Mouse (Mus musculus) forebrain, embryonic 10.5 days (tissue): ENCODE data around the gene Atp5g2. TPM values are rescaled to one million over a fixed set of nuclear protein-coding genes. Genes with fewer than 3 reads are reported as not detected.

Source experiments
- DNase-seq: peaks from one replicate; pipeline ENCODE4 v3.0.0-alpha.2; 2017; ENCODE audit warnings: low spot score; ENCODE audit errors: extremely low spot score
- H3K27ac ChIP-seq: fragments of 300-500 bp; sonication (generic); 2 replicates; pipeline ENCODE4 v1.5.1; 2016; ENCODE audit warnings: mild to moderate bottlenecking
- H3K27me3 ChIP-seq: fragments of 300-500 bp; sonication (generic); 2 replicates; pipeline ENCODE4 v1.6.1; 2016; ENCODE audit warnings: mild to moderate bottlenecking; ENCODE audit not compliant: poor library complexity, severe bottlenecking
- H3K36me3 ChIP-seq: fragments of 300-500 bp; sonication (generic); replicated peaks from 2 replicates; pipeline ENCODE4 v1.6.1; 2016; ENCODE audit warnings: mild to moderate bottlenecking, moderate library complexity
- H3K4me1 ChIP-seq: fragments of 300-500 bp; sonication (generic); 2 replicates; pipeline ENCODE4 v1.6.1; 2016
- H3K4me3 ChIP-seq: fragments of 300-500 bp; sonication (generic); 2 replicates; pipeline ENCODE4 v1.5.1; 2016; ENCODE audit warnings: mild to moderate bottlenecking, moderate library complexity
- H3K9me3 ChIP-seq: fragments of 300-500 bp; sonication (generic); 2 replicates; pipeline ENCODE4 v1.6.1; 2016; ENCODE audit warnings: mild to moderate bottlenecking, moderate library complexity
- WGBS: fragments of 180-500 bp; shearing (Covaris S2); methylation state at CpG from one replicate; pipeline ENCODE4 v1.1.7; 2016; 5-methylcytosine and 5-hydroxymethylcytosine counted together
- polyA plus RNA-seq: library from polyadenylated mRNA; unstranded; fragments of >200 nt; fragmentation: Nextera tagmentation; extraction: Ambion mirVana; gene quantifications from 2 replicates; pipeline ENCODE4 v1.2.1, GENCODE M21; 2016

The Atp5g2 gene
- polyA plus RNA-seq: 65.1 and 69.2 TPM in 2 replicates

DNA sequence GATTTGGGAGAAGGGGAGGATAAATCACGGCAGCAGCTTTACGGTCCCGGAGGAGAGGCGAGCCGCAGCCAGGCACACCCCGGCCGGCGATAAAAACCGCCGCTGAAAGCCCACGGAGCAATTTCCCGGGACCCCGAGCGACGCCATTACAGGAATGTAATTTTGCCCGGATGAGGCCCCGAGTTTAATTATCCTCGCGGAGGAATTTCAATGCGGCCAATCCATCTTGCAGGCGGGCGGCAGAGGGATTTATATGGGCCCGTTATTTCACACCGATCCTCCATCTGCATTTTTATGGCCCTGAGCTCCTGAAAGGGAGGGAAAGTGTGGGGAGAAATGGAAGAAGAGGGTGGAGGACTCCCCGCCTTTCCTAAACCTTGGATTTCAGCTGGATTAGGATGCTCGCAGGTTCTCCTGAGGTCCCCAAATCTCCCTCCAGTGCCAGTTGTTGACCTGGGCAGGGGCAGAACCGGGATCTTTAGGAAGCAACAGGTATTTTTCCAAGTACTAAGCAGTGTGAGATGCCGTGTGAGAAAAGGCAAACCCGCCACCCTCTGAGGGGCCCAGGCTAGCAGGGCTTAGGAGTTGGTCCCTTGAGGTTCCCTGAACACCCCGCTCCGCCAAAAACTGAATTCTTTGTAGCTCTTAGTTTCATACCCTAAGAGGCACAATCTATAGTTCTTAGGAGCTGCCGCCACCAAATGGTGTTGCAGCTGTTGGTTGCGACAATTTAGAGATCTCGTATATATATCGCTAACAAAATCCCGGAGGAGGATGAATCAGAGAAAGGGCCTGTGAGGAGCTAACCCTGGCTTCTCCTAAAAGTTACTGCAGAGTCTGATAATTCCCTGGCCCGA, at the start of gene Atp5g2:
TSS of gene Atp5g2 (minus strand) at position 138 of the 857 bp plus-strand sequence.
- Histone ChIP-seq H3K9me3 (no peaks in the 10 kb centered on the region), H3K4me3 (peak within 1 kb of the TSS; percentile 82), H3K36me3 (peaks cover 21% of the 10 kb centered on the region), H3K27me3 (no peaks in the 10 kb centered on the region), H3K4me1 (peaks cover 51% of the 10 kb centered on the region), H3K27ac (peak within 1 kb of the TSS; percentile 100)
- 3% methylated on average over 37 of the region's 37 CpGs for WGBS
- peak; percentile 64 for DNase-seq

DNA sequence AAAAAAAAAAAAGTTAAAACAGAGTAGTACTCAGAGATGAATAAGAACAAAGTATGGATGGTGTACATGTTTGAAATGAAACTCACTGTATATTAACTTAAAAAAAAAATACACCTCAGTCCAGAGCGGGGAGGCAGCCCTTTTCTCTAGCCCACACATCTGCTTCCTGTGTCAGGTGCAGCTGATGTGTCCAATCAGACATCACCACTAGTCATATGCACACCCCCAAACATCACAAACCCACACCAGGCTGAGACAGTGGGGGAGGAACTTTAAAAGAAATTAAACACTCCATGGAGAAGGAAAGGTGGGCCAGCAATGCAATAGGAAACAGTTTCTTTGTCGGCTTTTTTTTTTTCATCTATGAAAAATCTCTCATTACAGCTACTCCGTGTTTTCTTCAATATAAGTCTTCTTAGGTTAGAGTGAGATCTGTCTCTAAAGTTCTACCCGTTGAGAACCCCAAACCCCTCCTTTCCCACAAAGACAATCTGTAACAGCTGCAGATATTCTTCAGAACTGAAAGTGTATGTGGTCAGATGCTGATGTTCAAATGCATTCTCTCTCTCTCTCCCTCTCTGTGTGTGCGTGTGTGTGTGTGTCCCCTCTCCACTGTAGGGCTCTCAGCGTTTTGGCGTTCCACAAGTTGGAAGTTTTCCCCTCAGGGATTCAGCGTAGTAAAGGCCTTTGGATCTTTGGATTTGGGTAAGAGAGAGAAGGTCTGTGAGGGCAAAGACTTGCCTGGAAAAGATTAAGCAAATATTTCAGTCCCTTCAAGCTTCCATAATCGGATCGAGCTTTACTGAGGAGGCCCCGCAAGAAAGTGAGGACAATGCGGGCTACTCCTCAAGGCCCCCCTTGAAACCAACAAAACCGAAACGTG, 49.1 kb upstream of the Atp5g2 start:
- Histone ChIP-seq H3K27ac (peak overlapping the region; percentile 76), H3K36me3 (peaks cover 7% of the 10 kb centered on the region; the same call in 1 of the 2 replicates), H3K4me3 (peak overlapping the region; percentile 70), H3K4me1 (peaks cover 20% of the 10 kb centered on the region), H3K9me3 (no peaks in the 10 kb centered on the region), H3K27me3 (no peaks in the 10 kb centered on the region)
- WGBS: 21% methylated on average over 14 of the region's 14 CpGs
- no peak for DNase-seq

- Histone ChIP-seq H3K27me3 (no peaks in the 10 kb centered on the region), H3K27ac (no peak overlapping the region), H3K4me1 (peaks cover 9% of the 10 kb centered on the region), H3K4me3 (no peak overlapping the region), H3K9me3 (no peaks in the 10 kb centered on the region), H3K36me3 (peaks cover 44% of the 10 kb centered on the region)
- no peak for DNase-seq
- 72% methylated on average over 12 of the region's 12 CpGs for WGBS
Observed at GRCm38 (mm10) chr15:102716132-102716531, 44.0 kb upstream of the Atp5g2 start.

DNA sequence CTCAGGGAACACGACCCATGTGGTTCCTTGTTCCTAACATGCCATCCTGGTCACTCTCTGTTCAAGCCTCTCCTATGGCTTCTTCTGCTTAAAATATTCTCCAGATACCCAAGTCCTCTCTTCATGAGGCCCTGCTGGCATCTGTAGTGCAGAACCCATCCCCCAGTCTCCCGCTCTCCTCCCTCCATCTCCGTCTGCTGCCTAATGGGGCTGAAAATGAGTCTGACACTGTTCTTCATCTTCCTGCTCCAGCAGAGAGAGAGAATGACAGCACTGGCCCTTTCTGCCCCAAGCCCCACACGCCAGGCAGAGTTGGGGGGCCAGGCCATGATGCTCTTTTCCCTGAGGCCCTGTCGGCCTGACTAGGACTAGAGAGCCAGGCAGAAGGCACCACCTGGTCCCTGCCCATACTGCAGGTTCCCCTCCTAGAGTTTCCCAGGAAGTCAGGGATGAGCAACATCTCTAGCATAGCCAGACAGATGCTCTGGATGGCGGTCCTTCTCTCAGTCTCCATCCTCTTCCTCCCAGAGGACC, 35.7 kb upstream of the Atp5g2 start:
- Histone ChIP-seq H3K4me3 (no peak overlapping the region), H3K4me1 (peaks cover 14% of the 10 kb centered on the region), H3K9me3 (no peaks in the 10 kb centered on the region), H3K36me3 (peaks cover 41% of the 10 kb centered on the region), H3K27ac (no peak overlapping the region), H3K27me3 (peaks cover 64% of the 10 kb centered on the region)
- DNase-seq: no peak
- 67% methylated on average over 6 of the region's 6 CpGs for WGBS

DNA sequence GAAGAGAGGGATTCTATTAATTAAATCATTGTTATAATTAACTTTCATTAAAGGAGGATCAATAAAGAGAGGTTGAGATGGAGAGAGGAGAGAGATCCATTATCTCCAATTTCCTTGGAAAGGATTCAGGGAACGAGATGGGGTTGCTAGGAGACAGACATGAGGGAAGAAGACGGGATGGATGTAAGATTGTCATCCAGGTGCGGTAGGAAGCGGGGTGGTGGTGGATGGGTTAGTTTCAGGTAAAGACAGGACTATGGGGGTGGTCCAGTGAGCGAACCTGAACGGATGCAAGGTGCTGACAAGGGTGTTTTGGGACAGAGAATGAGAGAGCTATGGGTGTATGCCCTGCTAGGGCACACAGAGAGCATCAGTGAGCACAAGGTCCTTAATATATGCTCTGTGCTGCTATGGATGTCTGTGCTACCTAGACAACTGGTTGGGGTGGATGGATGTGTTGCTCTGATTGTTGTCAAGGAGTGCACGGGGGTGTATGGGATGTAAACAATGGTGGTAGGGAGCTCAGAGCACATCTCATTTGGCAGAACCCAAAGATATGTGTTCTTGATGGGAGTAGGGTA, 33.9 kb upstream of the Atp5g2 start:
- DNase-seq: no peak
- Histone ChIP-seq H3K9me3 (no peaks in the 10 kb centered on the region), H3K4me3 (no peak overlapping the region), H3K4me1 (peaks cover 14% of the 10 kb centered on the region), H3K27ac (no peak overlapping the region), H3K27me3 (peaks cover 80% of the 10 kb centered on the region), H3K36me3 (peaks cover 31% of the 10 kb centered on the region)
- WGBS: 81% methylated on average over 7 of the region's 7 CpGs

DNA sequence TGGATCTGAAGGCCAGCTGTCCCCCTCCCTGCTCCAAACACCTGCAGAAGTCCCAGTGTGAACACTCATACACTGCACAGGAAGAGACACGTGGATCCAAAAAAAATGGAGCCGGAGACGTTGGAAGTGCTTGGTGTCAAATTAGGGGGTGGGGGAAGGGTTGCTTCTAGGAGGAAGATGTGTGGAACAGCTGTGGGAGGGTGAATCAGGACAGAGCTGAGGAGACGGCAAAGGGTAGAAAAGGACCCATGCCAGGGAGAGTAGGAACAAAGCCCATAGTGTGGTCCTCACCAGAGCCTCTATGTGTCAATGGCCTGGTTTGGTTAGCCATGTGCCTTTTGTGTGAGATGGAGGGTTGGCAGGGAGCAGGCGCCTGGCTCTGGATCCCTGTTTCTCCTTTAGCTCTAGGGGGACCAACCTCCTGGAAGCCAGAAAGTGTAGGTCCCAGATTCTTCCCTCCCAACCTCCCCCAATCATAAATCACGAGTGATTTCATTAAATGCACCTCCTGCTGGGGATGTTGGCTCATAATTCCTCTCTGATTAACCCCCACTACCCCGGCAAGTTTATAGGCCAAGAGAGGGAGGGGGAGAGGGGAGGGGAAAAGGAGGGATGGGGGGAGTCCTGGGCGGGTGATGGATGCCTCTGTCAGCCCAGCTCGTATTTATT, 33.2 kb upstream of the Atp5g2 start:
- 66% methylated on average over 9 of the region's 9 CpGs for WGBS
- peaks cover 80% of the 10 kb centered on the region for H3K27me3 ChIP-seq
- no peak overlapping the region for H3K4me3 ChIP-seq
- no peak for DNase-seq
- H3K27ac ChIP-seq: no peak overlapping the region
- H3K9me3 ChIP-seq: no peaks in the 10 kb centered on the region
- H3K36me3 ChIP-seq: peaks cover 25% of the 10 kb centered on the region
- peaks cover 16% of the 10 kb centered on the region for H3K4me1 ChIP-seq

DNA sequence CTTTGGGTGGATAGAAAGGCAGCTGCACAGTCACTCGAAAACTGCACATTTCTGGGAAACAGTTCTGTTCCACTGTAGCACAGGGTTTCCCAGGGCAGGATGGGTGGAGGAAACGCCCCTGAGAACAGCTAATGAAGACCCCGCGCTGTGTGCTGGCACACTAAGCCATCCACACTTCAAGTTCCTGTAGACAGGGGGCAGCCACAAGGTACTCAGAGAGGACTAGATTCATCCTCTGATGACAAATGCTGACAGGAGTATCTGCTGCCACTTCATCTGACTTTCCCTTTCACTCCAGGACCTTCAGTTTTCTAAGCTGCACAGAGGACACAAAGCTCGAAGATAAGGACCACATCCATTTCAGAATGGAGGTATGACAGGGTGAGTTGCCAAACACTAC, 32.7 kb upstream of the Atp5g2 start:
- H3K27me3 ChIP-seq: peaks cover 83% of the 10 kb centered on the region

GRCm38 (mm10) chr15:102702972-102703371, 30.8 kb upstream of the Atp5g2 start:
- WGBS: 93% methylated on average over 3 of the region's 3 CpGs
- no peak overlapping the region for H3K27ac ChIP-seq
- H3K36me3 ChIP-seq: peaks cover 2% of the 10 kb centered on the region
- peaks cover 32% of the 10 kb centered on the region for H3K4me1 ChIP-seq
- no peak overlapping the region for H3K4me3 ChIP-seq
- H3K27me3 ChIP-seq: peaks cover 87% of the 10 kb centered on the region
- no peaks in the 10 kb centered on the region for H3K9me3 ChIP-seq
- no peak for DNase-seq

More for the DNA sequence above, 32.7 kb upstream of the Atp5g2 start:
- Histone ChIP-seq H3K4me1 (peaks cover 21% of the 10 kb centered on the region), H3K27ac (no peak overlapping the region), H3K36me3 (peaks cover 20% of the 10 kb centered on the region), H3K4me3 (no peak overlapping the region), H3K9me3 (no peaks in the 10 kb centered on the region)
- 74% methylated on average over 5 of the region's 5 CpGs for WGBS
- DNase-seq: no peak

GRCm38 (mm10) chr15:102698193-102698592, 26.0 kb upstream of the Atp5g2 start:
- no peak overlapping the region for H3K4me3 ChIP-seq
- no peak overlapping the region for H3K27ac ChIP-seq
- H3K9me3 ChIP-seq: no peaks in the 10 kb centered on the region
- peak; percentile 72 for DNase-seq
- H3K36me3 ChIP-seq: no peaks in the 10 kb centered on the region
- peaks cover 33% of the 10 kb centered on the region for H3K4me1 ChIP-seq
- peaks cover 98% of the 10 kb centered on the region for H3K27me3 ChIP-seq
- WGBS: 2% methylated on average over 11 of the region's 11 CpGs

DNA sequence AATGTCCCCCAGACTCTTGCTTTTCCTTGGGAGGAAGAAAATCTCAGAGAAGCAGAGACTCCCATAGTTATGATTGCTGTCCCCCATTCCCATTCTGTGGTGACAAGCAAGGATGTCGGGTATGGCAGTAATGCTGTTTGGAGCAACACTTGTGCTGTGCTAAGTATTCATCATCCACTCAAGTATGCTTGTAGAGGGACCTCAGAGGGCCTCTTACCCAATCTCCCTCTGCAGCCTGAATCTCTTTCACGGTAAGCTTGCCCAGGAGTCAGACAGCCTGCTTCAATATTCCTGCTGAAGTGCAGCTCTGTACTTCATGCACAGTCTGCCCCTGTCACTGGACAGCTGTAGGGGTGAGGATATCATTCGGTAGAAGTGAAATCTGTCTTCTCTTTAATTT, 24.7 kb upstream of the Atp5g2 start:
- peaks cover 44% of the 10 kb centered on the region for H3K4me1 ChIP-seq
- H3K36me3 ChIP-seq: no peaks in the 10 kb centered on the region
- DNase-seq: no peak
- 44% methylated on average over 3 of the region's 3 CpGs for WGBS
- H3K27me3 ChIP-seq: peaks cover 100% of the 10 kb centered on the region
- H3K9me3 ChIP-seq: no peaks in the 10 kb centered on the region
- no peak overlapping the region for H3K27ac ChIP-seq
- no peak overlapping the region for H3K4me3 ChIP-seq

DNA sequence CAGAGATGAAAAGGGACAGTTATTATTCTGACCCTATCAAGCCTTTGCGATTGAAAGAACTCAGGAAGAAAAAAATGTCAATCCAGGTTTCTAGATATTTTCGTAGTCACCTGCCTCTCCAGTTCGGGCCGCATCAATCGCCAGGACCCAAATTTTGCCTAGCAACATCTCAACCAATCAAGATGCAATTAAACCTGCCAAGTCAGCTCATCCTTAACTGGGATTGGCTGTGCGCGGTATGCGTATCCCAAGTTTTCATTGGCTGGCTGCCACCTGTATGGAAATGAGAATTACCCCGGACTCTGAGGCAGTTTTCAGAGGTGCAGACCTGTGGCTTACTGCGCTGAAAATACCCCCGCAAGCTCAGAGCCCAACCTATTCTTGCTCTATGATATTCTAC, 21.4 kb upstream of the Atp5g2 start:
- H3K4me3 ChIP-seq: peak overlapping the region; percentile 54
- DNase-seq: peak; percentile 68
- H3K9me3 ChIP-seq: no peaks in the 10 kb centered on the region
- under 1% methylated on average over 11 of the region's 11 CpGs for WGBS
- H3K4me1 ChIP-seq: peaks cover 36% of the 10 kb centered on the region
- H3K36me3 ChIP-seq: no peaks in the 10 kb centered on the region
- no peak overlapping the region for H3K27ac ChIP-seq
- peaks cover 91% of the 10 kb centered on the region for H3K27me3 ChIP-seq

DNA sequence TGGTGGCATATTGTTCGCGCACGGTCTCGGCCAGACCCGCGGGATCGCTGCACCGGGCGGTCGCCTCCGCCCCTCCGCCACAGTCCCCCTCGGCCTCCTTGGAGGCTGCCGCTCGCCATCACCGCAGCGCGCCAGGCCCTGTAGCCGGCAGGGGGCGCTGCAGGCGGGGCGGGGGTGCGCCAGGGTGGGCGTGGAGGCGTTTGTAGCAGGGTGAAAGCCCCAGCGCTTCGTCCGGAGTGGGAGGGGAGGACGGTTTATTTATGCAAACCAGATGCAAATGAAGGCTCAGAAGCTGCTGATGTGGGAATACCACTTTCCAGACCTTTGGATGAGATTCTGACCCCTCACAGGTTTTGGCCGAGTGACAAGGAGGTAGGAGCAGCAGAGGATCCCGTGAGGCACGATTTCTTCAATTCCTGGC, 20.8 kb upstream of the Atp5g2 start:
- Histone ChIP-seq H3K36me3 (no peaks in the 10 kb centered on the region), H3K27ac (peak overlapping the region; percentile 56), H3K4me1 (peaks cover 33% of the 10 kb centered on the region), H3K4me3 (peak overlapping the region; percentile 54), H3K9me3 (no peaks in the 10 kb centered on the region), H3K27me3 (peaks cover 87% of the 10 kb centered on the region)
- WGBS: 1% methylated on average over 32 of the region's 32 CpGs
- peak; percentile 83 for DNase-seq
